In genomic region chr19:60889714-60890315, GRCm38 (mm10) we compare ENCODE assay signal across 7 mouse cellular contexts. TPM values are rescaled to one million over a fixed set of nuclear protein-coding genes. Genes with fewer than 3 reads are reported as not detected.
DNase-seq lines count a peak whose midpoint lies in the region; ATAC-seq lines count a peak whose summit lies in the region.

Grk5 (plus strand) TSS chr19:60889749.

- peak within 1 kb of the TSS; percentile 88 for H3K9ac ChIP-seq in embryonic facial prominence, embryonic 11.5 days (replicated peaks; ENCODE audit: low read length)
- H3K9ac ChIP-seq in limb, embryonic 11.5 days (ENCODE audit: low read length), result peak within 1 kb of the TSS; percentile 87
- peak within 1 kb of the TSS; percentile 83 for H3K9ac ChIP-seq in midbrain, embryonic 14.5 days (replicated peaks; ENCODE audit: low read length)

- DNase-seq in adrenal gland, postnatal 14 days, result peak; percentile 96
- DNase-seq in embryonic facial prominence, embryonic 11.5 days (ENCODE audit: low spot score), result peak; percentile 97
- DNase-seq in heart, adult 11 months, result peak; percentile 100
- DNase-seq in kidney, adult 18-20 months, result peak; percentile 96
- DNase-seq in limb, embryonic 11.5 days (ENCODE audit: low spot score), result peak; percentile 96
- DNase-seq in midbrain, embryonic 14.5 days, result peak; percentile 98
- DNase-seq in spleen, adult 18-20 months, result peak; percentile 89 to 95

- H3K27ac ChIP-seq in embryonic facial prominence, embryonic 11.5 days (replicated peaks; ENCODE audit: low read depth, low read length), result peak within 1 kb of the TSS; percentile 93
- peak within 1 kb of the TSS; percentile 97 for H3K27ac ChIP-seq in limb, embryonic 11.5 days (replicated peaks; ENCODE audit: low read depth, low read length)
- H3K27ac ChIP-seq in midbrain, embryonic 14.5 days (replicated peaks; ENCODE audit: low read depth, low read length), result peak within 1 kb of the TSS; percentile 94

- peak within 1 kb of the TSS; percentile 54 for H3K4me2 ChIP-seq in embryonic facial prominence, embryonic 11.5 days (ENCODE audit: low read depth, low read length)
- peak within 1 kb of the TSS; percentile 48 for H3K4me2 ChIP-seq in limb, embryonic 11.5 days (ENCODE audit: low read depth, severe bottlenecking)
- peak within 1 kb of the TSS; percentile 62 for H3K4me2 ChIP-seq in midbrain, embryonic 14.5 days (ENCODE audit: low read length)

- no peaks in the 10 kb centered on the region for H3K27me3 ChIP-seq in embryonic facial prominence, embryonic 11.5 days (ENCODE audit: control insufficient read depth, insufficient read depth, low read length)
- H3K27me3 ChIP-seq in limb, embryonic 11.5 days (ENCODE audit: control insufficient read depth, insufficient read depth, low read length), result no peaks in the 10 kb centered on the region
- no peaks in the 10 kb centered on the region for H3K27me3 ChIP-seq in midbrain, embryonic 14.5 days (ENCODE audit: control insufficient read depth, insufficient read depth, low read length)

- no peaks in the 10 kb centered on the region for H3K9me3 ChIP-seq in embryonic facial prominence, embryonic 11.5 days (replicated peaks; ENCODE audit: control insufficient read depth, low read length)
- no peaks in the 10 kb centered on the region for H3K9me3 ChIP-seq in limb, embryonic 11.5 days (ENCODE audit: control insufficient read depth, low read length)
- no peaks in the 10 kb centered on the region for H3K9me3 ChIP-seq in midbrain, embryonic 14.5 days (ENCODE audit: control insufficient read depth, low read length)

- H3K4me3 ChIP-seq in embryonic facial prominence, embryonic 11.5 days (ENCODE audit: low read depth, low read length), result peak within 1 kb of the TSS; percentile 66
- peak within 1 kb of the TSS; percentile 81 for H3K4me3 ChIP-seq in limb, embryonic 11.5 days (ENCODE audit: low read depth, low read length)
- H3K4me3 ChIP-seq in midbrain, embryonic 14.5 days (replicated peaks; ENCODE audit: low read depth, low read length), result peak within 1 kb of the TSS; percentile 81

- peak; percentile 97 for ATAC-seq in embryonic facial prominence, embryonic 11.5 days (replicated peaks; ENCODE audit: insufficient number of reproducible peaks, low FRiP score, low TSS enrichment, low read depth)
- ATAC-seq in limb, embryonic 11.5 days (ENCODE audit: insufficient number of reproducible peaks, low FRiP score, low TSS enrichment, low read depth), result peak; percentile 96
- ATAC-seq in midbrain, embryonic 14.5 days (ENCODE audit: low FRiP score, low TSS enrichment), result peak; percentile 98

- no peaks in the 10 kb centered on the region for H3K36me3 ChIP-seq in embryonic facial prominence, embryonic 11.5 days (replicated peaks; ENCODE audit: control insufficient read depth, insufficient read depth, low read depth, low read length)
- H3K36me3 ChIP-seq in limb, embryonic 11.5 days (ENCODE audit: control insufficient read depth, insufficient read depth, low read length), result no peaks in the 10 kb centered on the region
- H3K36me3 ChIP-seq in midbrain, embryonic 14.5 days (ENCODE audit: control insufficient read depth, insufficient read depth, low read length), result no peaks in the 10 kb centered on the region

- no peaks in the 10 kb centered on the region for H3K4me1 ChIP-seq in embryonic facial prominence, embryonic 11.5 days (ENCODE audit: control insufficient read depth, insufficient read depth, low read length)
- H3K4me1 ChIP-seq in limb, embryonic 11.5 days (ENCODE audit: control insufficient read depth, insufficient read depth, low read length), result peaks cover 7% of the 10 kb centered on the region; the same call in 1 of the 2 replicates
- H3K4me1 ChIP-seq in midbrain, embryonic 14.5 days (ENCODE audit: control insufficient read depth, insufficient read depth, low read length), result peaks cover 8% of the 10 kb centered on the region; the same call in 1 of the 2 replicates

- under 1% methylated on average over 55 of the region's 55 CpGs for WGBS in embryonic facial prominence, embryonic 11.5 days
- WGBS in limb, embryonic 11.5 days, result 0% methylated on average over 54 of the region's 55 CpGs
- WGBS in midbrain, embryonic 14.5 days, result under 1% methylated on average over 55 of the region's 55 CpGs

RNA-seq across cellular contexts. Expression of gene Grk5, which starts in this region (rescaled TPM):
- total RNA-seq in adrenal gland, postnatal 14 days (2021), result 16.5 and 16.6 TPM in 2 replicates
- polyA plus RNA-seq in embryonic facial prominence, embryonic 11.5 days (2014; fragmentation: Nextera tagmentation; extraction: Ambion mirVana), result 2.1 and 2.8 TPM in 2 replicates
- 2.0 and 2.3 TPM in 2 replicates for polyA plus RNA-seq in limb, embryonic 11.5 days (2014; fragmentation: Nextera tagmentation; extraction: Ambion mirVana)
- 3.6 and 3.7 TPM in 2 replicates for polyA plus RNA-seq in midbrain, embryonic 14.5 days (2014; fragmentation: Nextera tagmentation; extraction: Ambion mirVana)

Comparison
In these comparisons a context has a peak if more than half of its experiments do, and no peak if none do; other contexts are left out.
1. Peak in every context shown above with its lines: DNase-seq, ATAC-seq, H3K4me3 ChIP-seq and H3K27ac ChIP-seq.